Mouse (Mus musculus) ES-CJ7 (cell line): ENCODE measurements around the gene Babam1.

Source experiments
- DNase-seq: peaks from one replicate; pipeline ENCODE4 v3.0.0; 2011; ENCODE audit warnings: low read depth, low spot score

Babam1 gene

DNA sequence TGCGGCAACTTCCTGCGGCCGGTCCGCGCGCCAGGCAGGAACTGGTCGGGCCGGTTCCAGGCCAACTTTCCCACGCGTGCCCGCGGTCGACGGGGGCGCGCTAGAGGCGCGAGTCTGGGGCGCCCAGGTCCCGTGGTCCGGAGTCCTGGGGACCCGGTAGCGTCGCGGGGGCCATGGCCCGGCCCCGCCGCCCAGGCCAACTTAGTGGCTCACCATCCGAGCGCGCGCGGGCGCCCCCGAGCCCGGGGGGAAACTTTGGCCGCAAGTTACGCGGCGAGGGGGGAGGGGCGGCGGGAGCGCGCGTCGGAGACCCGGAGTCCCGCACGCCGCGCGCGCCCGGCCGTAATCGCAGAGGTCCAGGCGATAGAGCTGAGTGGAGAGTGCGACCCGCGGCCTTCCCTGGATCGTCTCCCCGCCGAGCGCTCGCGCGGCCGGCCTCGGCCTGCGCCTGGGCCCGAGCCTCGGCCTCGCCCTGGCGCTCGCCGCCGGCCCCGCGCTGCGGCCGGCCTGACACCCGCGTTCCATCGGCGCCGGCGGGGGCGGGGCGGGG, 15.2 kb upstream of the Babam1 start, which contains the start of gene Nr2f6:
Gene Nr2f6 (minus strand): TSS at position 540 of the 550 bp plus-strand sequence.
- DNase-seq, result peak; percentile 70

DNA sequence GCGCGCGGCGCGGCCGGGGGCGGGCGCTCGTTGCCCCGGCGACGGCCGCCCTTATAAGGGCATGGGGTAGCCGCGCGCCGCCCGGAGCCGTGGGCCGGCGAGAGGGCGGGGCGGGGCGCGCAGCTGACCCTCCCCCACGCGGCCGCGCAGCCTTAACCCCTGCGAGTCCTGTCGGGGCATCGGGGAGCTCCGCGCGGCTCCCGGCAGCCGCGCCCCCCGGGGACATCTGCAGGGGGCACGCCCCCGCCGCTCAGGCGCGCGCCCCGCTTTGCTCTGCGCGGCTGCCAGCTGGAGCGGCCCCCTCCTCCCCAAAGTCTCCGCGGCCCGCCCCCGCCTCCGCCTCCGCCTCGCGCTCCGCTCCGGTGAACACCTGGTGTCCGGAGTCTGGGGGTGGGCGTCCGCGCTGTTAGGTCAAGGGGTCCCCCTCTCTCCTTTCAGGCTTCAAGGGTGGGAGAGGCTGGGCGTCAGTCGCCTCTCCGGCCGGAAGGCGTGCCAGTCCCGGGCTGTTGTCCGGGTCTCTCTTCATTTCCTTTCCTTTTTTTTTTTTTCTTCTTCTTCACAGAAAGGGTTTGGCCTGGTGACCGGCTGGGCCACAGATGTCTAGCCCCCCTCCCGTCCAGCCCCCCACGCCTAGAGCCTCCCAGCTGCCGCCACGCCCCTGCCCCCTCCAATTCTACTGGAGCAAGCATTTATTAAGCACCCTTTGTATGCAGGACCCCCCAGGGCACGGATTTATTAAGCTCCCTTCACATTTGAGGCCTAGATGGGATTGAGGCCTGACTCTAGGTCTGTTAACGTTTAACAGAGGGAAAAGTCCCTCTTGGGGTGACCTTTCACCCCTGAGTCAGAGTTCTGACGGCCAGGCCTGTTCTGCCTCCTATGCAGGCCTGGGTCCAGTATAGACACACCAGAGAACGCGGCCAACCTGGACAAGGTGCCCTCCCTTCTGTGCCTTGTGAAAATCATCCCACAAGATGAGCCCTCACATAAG, 14.4 kb upstream of the Babam1 start:
- DNase-seq, result peak; percentile 84

DNA sequence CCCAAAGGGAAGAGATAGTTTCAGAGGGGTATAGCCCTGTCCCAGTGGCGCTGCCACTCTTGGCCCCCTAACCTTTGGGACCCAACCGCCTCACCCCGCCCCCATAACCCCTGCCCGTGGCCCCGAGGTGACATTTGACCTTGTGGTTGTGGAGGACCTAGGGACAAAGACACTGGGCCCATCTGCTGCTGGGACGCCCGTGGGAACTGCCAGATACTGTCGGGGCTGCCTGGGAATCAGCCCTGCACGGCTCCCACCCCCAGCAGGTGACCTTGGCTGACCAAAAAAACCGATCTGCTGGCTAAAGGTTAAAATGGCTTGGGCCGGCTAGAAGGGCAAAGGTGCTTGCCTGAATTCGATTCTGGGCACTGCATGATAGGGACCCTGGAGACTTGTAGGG, 13.3 kb upstream of the Babam1 start:
- no peak for DNase-seq

DNA sequence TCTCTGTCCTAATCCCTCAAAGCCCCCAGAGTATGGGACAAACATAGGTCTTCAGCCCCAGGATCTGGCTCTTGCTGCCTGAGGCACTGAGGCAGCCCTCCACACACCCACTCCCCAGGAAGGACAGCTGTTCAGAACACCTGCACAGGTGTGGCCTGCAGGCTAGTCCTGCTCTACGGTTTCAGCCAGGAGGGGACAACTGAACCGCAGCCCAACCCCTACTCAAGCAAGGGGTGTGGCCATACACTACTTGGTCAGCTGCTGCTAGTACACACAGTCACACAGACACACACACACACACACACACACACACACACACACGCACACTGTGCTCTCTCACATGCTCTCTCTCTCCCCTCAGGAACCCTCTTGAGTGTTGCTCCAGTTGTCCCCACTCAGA, 12.8 kb upstream of the Babam1 start:
- DNase-seq, result no peak

DNA sequence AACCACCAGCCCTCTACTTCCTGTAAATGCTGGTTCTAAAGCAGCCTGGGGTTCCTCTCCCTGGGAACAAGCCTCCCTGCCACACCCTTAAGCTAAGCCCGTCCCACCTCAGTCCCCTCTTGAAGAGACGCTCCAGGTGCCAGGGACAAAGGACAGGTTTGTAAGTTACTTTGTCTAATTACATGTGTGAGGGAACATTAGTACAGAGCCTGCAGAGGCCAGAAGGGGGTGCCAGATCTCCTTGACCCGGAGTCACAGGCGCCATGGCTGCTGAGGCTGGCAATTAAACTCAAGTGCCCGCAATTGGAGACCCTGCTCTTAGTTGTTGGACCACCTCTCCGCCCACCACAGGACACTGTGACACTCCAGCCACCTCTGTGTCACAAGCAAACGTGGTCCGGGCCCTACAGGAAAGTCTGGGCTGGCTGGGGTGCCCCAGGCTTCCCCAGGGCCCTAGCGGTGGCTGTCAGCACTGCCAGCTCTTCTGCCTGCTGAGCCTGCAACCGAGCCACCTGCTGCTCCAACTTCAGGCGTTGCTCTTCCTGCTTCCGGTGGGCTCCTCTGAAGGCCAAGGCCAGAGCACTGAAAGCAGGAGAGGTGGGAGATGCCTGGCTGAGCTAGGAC, 11.3 kb upstream of the Babam1 start:
- peak; percentile 92 for DNase-seq

DNA sequence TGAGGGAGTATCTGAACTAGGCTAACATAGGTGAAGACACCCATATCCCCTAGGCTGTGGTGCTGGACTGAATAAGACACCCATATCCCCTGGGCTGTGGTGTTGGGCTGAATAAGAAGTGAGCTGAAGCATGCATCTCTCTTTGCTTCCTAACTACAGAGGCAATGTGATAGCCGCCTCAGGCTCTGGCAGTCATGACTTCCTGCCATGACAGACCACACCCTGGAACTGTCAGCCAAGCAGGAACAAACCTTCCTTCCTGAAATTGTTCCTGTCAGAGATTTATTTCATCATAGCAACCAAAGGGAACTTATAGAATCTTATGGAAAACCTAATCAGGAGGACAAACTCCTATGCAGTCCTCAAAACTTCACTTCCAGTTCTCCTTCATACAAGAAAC, 8.4 kb upstream of the Babam1 start:
- no peak for DNase-seq

DNA sequence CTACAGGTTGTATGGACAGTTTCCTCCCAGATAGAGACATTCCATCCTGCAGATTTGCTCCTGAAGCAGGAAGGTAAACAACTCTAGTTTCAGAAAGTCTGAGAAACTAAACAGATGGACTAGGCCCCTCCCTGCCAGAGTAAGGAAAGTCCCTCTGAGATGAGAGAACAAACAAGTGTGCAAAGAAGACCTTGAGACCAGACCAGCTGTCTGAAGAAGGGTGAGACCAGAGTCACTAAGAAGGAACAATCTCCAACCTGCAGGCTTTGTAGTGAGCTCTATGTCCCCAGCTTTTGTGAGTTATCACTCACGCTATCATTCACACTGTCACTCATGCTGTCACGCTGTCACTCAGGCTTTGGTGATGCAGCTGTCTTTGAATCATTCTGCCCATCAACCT, 5.0 kb upstream of the Babam1 start:
- DNase-seq, result no peak

DNA sequence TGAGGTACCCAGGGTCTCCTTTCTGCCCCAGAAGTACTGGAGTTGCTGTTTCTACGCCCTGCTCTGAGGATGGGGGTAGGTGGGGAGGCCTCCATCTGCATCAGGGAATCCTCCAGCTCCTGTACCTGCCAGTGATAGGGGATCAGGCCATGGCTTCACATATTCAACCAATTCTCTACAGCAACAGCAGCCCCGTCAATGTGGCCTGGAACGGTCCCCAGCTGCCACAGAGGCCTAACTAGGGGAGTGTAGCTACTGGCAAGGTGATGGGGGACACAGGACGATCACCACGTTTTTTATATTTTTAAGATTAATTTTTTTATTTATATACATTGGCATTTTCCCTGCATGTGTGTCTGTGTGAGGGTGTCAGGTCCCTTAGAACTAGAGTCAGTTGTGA, 4.3 kb upstream of the Babam1 start:
- no peak for DNase-seq

DNA sequence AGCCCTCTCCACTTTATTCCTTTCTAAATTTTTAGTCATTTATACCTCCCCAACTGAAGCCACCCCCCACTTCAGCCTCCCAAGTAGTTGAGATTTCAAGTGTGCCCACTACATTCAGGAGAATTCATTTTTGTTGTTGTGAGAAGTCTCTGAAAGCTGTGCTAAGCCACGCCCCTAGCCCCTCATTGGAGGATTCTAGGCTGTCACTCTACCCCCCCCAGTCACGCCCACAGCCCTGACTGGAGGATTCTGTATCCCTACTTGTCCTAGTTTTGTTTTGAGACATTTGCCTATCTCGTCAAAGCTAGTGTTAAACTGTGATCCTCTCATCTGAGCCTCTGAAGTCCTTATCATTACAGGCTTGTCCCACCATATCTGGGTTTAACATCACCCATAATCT, 3.8 kb upstream of the Babam1 start:
- peak; percentile 70 for DNase-seq

DNA sequence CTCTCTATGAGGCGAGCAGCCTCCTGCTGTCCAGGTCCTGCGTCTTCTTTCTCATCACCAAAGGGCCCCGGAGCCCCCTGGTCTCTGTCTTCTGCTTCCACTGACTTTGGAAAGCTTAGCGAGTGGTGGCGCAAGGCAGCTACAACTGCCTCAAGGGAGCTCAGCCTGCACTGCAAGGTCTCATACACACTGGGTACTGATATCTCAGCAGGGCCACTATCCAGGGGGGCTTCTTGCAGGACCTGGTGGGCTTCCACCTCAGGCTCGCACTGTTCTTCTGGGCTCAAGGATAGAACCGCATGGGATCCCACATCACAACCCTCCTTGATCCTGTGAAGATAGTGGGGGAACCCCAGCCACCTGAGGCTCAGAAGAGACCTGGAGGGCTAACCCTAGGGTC, 2.2 kb upstream of the Babam1 start:
- DNase-seq, result no peak

DNA sequence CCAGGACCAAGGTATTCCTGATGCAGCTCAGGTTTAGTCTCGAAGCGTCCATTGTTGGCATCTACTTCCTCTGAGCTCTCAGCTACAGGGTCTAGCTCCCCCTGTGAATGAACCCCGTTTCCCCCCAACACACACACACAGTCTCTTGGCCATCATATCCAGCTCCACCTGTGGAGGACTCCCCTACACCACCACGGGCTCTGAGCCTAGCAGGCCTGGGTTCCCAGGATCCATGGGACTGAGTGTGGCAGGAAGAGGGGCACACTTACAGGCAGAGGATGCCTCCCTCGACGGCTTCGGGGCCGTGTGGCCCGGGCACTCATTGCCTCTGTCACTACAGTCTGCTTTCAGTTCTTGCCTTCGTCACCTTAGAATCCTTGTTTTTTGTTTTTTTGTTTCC, 1.6 kb upstream of the Babam1 start:
- no peak for DNase-seq

DNA sequence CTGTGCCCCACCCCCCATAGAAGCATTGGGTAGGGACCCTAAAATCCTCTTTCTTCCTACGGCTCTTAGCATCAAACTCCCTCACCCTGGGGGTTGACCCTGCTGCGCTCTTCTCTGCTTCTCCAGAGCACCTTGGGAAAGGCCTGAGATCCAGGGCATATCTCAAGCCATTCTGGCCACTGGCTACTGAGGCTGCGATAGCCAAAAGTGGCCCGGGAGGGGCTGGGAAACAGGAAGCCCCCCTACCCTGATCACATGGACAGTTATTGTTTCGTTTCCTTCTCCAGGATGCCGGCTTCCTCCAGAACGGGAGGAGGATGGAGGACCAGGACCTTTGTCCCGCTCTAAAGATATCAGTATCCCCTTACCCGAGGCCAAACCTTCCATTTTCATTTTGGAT, 1.0 kb upstream of the Babam1 start, which contains the start of gene Ushbp1:
Gene Ushbp1 (minus strand): TSS at position 174 of the 400 bp plus-strand sequence.
- no peak for DNase-seq

DNA sequence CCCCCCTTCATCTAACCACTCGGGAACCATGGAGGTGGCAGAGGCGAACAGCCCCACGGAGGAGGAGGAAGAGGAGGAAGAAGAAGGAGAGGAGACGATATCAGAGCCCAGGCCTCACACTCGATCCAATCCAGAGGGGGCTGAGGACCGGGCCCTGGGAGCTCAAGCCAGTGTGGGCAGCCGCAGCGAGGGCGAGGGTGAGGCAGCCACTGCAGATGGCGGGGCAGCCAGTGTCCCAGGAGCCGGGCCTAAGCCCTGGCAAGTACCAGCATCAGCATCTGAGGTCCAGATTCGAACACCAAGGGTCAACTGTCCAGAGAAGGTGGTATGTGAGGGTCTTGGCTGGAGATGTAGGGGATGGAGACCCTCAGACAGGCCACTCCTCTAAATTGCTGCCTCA, 1.0 kb downstream of the Babam1 start:
- DNase-seq, result peak; percentile 5

DNA sequence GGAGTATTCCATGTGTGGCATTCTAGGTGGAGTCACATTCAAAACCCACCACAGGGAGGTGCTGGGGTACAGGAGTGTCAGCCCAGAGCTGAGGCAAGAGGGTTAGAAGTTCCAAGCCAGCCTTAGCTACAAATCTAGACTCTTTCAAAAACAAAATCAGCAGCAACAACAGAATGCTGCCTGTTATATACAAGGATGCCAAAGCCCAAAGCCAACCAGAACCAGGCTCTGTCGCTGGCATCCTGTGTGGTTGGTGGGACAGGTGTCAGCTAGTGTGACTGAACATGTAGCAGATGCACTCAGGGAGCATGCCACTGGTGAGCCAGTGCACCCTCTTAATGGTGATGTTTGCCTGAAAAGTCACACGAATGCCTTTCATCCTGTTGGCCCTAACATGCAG, 4.2 kb downstream of the Babam1 start:
- DNase-seq, result no peak

DNA sequence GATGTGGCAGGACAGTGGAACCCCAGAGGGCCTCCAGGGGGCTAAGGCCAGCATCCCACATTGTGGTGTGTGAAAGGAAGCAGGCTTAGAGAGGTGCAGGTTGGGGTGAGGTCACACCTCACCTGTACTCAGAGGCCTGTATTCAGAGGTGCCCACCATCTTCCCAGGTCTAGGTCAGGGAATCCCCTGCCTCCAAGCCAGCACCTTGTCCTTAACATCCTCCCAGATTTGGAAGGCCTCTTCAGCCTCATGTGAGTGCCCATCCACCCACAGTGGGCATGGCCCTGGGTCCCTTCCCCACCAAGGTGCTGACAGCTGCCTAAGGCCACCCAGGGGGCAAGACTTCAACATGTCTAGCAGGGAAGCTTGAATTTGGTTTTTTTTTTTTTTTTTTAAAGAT, 4.8 kb downstream of the Babam1 start:
- no peak for DNase-seq

DNA sequence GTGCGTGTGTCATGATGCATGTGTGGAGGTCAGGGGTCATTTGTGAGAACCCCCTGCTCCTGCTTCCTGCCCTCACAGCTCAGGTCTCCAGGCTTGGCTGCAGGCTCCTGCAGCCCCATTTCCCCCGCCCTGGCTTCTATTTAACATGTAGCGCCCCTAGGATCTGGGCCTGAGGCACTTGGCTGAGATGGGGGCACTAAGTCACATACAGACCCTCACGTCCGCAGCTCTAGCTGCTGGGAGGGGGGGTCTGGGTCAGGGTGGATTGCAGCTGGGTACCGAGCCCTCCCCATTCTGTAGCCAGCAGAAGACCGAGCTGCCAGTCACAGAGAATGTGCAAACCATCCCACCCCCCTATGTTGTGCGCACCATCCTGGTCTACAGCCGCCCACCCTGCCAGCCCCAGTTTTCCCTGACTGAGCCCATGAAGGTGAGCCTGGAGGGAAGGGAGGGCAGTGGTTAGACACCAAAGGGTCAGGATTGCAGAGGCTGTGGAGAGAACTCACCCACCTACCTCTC, 5.8 kb downstream of the Babam1 start:
- DNase-seq, result no peak

DNA sequence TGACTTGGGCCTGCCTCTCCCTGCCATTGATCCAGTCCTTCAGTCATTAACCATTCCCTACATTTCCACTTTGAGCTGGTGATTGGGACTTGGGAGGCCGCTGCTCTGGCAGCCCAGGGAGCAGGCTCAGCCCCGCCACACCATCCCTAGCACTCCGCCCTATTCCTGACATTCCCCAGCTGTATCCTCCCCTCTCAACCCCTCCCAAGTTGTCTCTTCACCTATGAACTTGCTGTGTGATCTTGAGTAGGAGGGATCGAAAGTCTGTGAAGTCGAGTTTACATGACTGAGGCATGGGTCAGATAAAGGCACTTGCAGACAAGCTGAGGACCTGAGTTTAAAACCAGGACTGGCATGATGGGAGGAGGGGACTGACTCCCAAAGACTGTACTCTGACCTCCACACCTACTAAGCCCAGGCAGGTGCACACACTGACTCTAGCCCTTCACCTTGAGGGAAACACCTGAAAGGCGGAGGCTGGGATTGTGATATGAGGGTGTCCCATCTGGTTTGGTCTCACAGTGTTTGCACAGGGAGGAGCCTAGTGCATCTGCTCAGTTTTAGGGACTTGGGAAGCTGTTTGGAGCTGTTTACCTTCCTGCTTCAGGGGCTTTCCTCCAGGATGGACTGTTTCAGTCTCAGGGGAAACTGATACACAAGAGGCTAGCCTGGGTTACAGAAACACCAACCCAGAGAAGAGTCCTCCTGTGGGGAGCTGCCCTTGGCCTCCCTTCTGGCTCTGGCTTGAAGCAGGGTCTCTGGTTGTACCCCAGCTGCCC, 6.6 kb downstream of the Babam1 start:
- peak; percentile 69 for DNase-seq

DNA sequence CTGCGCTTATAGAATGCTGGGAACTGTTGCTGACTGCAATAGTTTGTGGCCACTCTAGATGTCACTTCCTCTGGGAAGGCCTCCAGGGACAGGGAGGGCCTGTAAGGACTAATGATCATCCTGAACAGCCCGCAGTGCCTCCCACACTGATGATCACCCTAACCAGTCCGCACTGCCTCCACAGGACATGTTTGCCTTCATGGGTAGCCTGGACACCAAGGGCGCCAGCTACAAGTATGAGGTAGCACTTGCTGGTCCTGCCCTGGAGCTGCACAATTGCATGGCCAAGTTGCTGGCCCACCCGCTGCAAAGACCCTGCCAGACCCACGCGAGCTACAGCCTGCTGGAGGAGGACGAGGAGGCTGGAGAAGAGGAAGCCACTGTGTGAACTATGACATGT, 7.3 kb downstream of the Babam1 start:
- no peak for DNase-seq

DNA sequence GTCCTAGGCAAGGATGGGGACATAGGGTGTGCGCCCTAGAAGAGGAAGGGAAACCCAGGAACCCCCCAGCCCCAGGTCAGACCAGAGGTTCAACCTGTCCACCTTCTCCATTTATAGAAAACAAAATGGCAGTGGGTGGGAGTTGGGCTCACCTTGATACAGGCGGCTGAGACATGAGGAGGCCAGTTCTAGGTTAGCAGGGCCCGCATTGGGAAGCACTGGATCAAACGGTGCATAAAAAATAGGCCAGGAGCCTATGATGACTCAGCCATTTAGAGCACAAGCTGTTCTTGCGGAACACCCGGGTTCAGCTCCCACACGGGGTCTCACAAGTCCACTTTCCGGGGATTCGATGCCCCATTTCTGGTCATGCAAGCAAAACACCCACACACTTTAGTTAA, 8.3 kb downstream of the Babam1 start:
- no peak for DNase-seq

DNA sequence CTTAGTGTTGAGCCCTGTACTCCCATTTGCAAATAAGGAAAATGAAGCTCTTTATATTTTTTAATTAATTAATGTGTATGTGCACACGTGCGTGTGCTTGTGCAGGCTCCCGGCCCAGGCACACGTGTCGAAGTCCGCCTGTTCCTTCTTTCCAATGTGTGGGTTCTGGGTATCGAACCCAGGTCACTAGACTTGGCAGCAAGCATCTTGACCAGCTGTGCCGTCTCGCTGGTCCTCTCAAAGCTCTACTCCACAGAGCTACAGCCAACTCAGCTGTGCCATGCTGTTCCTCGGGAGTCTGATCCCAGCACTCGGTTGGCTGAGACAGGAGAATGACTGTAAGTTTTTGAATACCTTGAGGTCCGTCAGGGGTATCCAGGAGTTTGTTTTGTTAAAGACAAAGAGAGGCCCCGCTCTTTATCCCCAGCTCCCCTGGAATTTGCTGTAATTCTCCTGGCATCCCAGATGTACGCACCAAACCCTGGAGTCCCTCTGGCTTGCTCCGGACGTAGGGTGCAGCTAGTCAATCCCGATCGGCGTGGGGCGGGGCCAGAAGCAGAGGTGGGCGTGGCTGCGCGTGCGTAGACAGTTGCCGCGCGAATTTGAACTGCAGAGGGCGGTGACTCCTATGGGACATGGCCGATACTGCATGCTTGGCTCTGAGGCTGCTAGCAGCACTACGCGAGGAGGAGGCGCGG, 8.9 kb downstream of the Babam1 start, which contains the start of gene Ankle1:
Gene Ankle1 (plus strand): TSS at position 610 of the 698 bp plus-strand sequence.
- peak; percentile 99 for DNase-seq
